Mouse (Mus musculus) CH12.LX (cell line): ENCODE data around the gene Gm12216. TPM values are rescaled to one million over a fixed set of nuclear protein-coding genes. Genes with fewer than 3 reads are reported as not detected.

Source experiments
- DNase-seq: peaks from one replicate; pipeline ENCODE4 v3.0.0-alpha.2; 2013; ENCODE audit errors: extremely low read depth
- H3K27ac ChIP-seq: 2 replicates; pipeline ENCODE4 v1.5.1; 2012; ENCODE audit warnings: low read depth, mild to moderate bottlenecking, control low read depth, moderate library complexity; ENCODE audit not compliant: insufficient read depth
- H3K27me3 ChIP-seq: replicated peaks from 2 replicates; pipeline ENCODE3; 2012; ENCODE audit warnings: inconsistent platforms
- H3K36me3 ChIP-seq, 2 experiments: replicated peaks in 1 of 2; 2 replicates each; pipeline versions ENCODE3 to v1.6.1; 2012; ENCODE audit warnings: inconsistent platforms in 1 of 2, low read length in 1 of 2, mild to moderate bottlenecking in 1 of 2, mixed read lengths in 1 of 2, moderate library complexity in 1 of 2; ENCODE audit not compliant: control insufficient read depth in 1 of 2, insufficient read depth in 1 of 2
- H3K4me1 ChIP-seq, 2 experiments: 2 replicates each; pipeline ENCODE4 v1.6.1; 2012; ENCODE audit warnings: inconsistent platforms in 1 of 2, moderate library complexity in 1 of 2; ENCODE audit not compliant: insufficient read depth in 2 of 2, control insufficient read depth in 1 of 2
- H3K4me2 ChIP-seq: 2 replicates; pipeline ENCODE4 v1.6.1; 2012; ENCODE audit warnings: low read depth, mild to moderate bottlenecking, control low read depth; ENCODE audit not compliant: poor library complexity, insufficient read depth, severe bottlenecking
- H3K4me3 ChIP-seq, 3 experiments: fragments of 150-350 bp in 1 of 3; sonication (generic) in 1 of 3; replicated peaks in 1 of 3; 2 replicates each; pipeline versions ENCODE3 to v1.5.1; 2011 to 2012; ENCODE audit warnings: low read depth in 2 of 3, low read length in 2 of 3, mild to moderate bottlenecking in 2 of 3, moderate library complexity in 2 of 3, control low read depth in 1 of 3, improper control_type of control experiment in 1 of 3, inconsistent platforms in 1 of 3, mixed read lengths in 1 of 3; ENCODE audit not compliant: poor library complexity in 1 of 3
- H3K79me2 ChIP-seq: replicated peaks from 2 replicates; pipeline ENCODE4 v1.6.1; 2012; ENCODE audit warnings: mild to moderate bottlenecking, moderate library complexity; ENCODE audit not compliant: control insufficient read depth, poor library complexity, insufficient read depth, severe bottlenecking; ENCODE audit errors: extremely low read depth
- H3K9ac ChIP-seq: 2 replicates; pipeline ENCODE4 v1.6.1; 2012; ENCODE audit warnings: low read depth, mild to moderate bottlenecking, control low read depth, moderate library complexity; ENCODE audit not compliant: insufficient read depth
- H3K9me3 ChIP-seq: replicated peaks from 2 replicates; pipeline ENCODE3; 2012; ENCODE audit warnings: low read length, inconsistent platforms, mixed read lengths
- CTCF ChIP-seq, 2 experiments: IDR thresholded peaks in 1 of 2; conservative IDR thresholded peaks in 1 of 2; 2 replicates each; pipeline ENCODE4 v1.5.1; 2011 to 2012; ENCODE audit warnings: low read depth in 2 of 2, low read length in 2 of 2, improper control_type of control experiment in 1 of 2, inconsistent platforms in 1 of 2, mild to moderate bottlenecking in 1 of 2, moderate library complexity in 1 of 2
- E2F4 ChIP-seq: IDR thresholded peaks from 2 replicates; pipeline ENCODE4 v1.6.1; 2011; ENCODE audit warnings: low read depth, low read length, improper control_type of control experiment; ENCODE audit not compliant: insufficient replicate concordance
- EP300 ChIP-seq: IDR thresholded peaks from 2 replicates; pipeline ENCODE4 v1.6.1; 2011; ENCODE audit warnings: low read length, improper control_type of control experiment
- MAFK ChIP-seq: IDR thresholded peaks from 2 replicates; pipeline ENCODE4 v1.6.1; 2011; ENCODE audit warnings: low read length, improper control_type of control experiment; ENCODE audit not compliant: insufficient replicate concordance
- MAZ ChIP-seq: IDR thresholded peaks from 2 replicates; pipeline ENCODE4 v1.6.1; 2012; ENCODE audit warnings: low read depth, mild to moderate bottlenecking, inconsistent platforms, low read length, improper control_type of control experiment, moderate library complexity
- MXI1 ChIP-seq: IDR thresholded peaks from 2 replicates; pipeline ENCODE4 v1.6.1; 2011; ENCODE audit warnings: mild to moderate bottlenecking, low read depth, low read length, improper control_type of control experiment
- NELFE ChIP-seq: IDR thresholded peaks from 2 replicates; pipeline ENCODE4 v1.6.1; 2011; ENCODE audit warnings: low read depth, low read length, improper control_type of control experiment
- RCOR1 ChIP-seq: conservative IDR thresholded peaks from 2 replicates; pipeline ENCODE4 v1.6.1; 2012; ENCODE audit warnings: low read depth, mild to moderate bottlenecking, inconsistent platforms, low read length, improper control_type of control experiment
- dilution Hi-C: fragments of 300-500 bp; cut with MboI; formaldehyde crosslinking; loops from 2 replicates; pipeline ENCODE4 v1.14.3; 2020; ENCODE audit warnings: low sequenced_read_pairs; ENCODE audit not compliant: extremely low pct_unique_long_range_greater_than_20kb, extremely low pct_ligation_motif_present
- in situ Hi-C: fragments of 300-500 bp; cut with MboI; formaldehyde crosslinking; loops from 3 replicates; pipeline ENCODE4 v1.14.3; 2019; ENCODE audit warnings: low sequenced_read_pairs, low pct_ligation_motif_present, low pct_unique_long_range_greater_than_20kb, mixed read lengths
- polyA plus RNA-seq: library from polyadenylated mRNA; unstranded; fragments of >175 nt; gene quantifications from 2 replicates; pipeline ENCODE4 v1.2.1, GENCODE M21; 2012; ENCODE audit warnings: low read depth; ENCODE audit not compliant: insufficient read length
- total RNA-seq, 2 experiments: library from RNA; depleted of rRNA; stranded (reverse); fragments of 300-350 nt in 1 of 2; fragments of >200 nt in 1 of 2; gene quantifications; 2 replicates each; pipeline ENCODE4 v1.2.3; 2012 to 2014

The Gm12216 gene
- total and polyA plus RNA-seq, 3 experiments, result 0.56 to 2.7 (median 0.77) TPM

- no peak overlapping the region for H3K27ac ChIP-seq
- in situ Hi-C loops, result no loop called here
- no peak for TF ChIP-seq MAZ
- TF ChIP-seq, all 38 proteins: peak for 0
- peaks cover 8% of the 10 kb centered on the region for H3K9me3 ChIP-seq
- no peaks in the 10 kb centered on the region for H3K36me3 ChIP-seq
- H3K4me2 ChIP-seq, result no peak overlapping the region
- H3K79me2 ChIP-seq, result no peaks in the 10 kb centered on the region
- H3K9ac ChIP-seq, result no peak overlapping the region
- DNase-seq, result no peak
- H3K27me3 ChIP-seq, result no peaks in the 10 kb centered on the region
- no peak overlapping the region for H3K4me3 ChIP-seq
- peaks cover 11 to 21% of the 10 kb centered on the region in 2 experiments for H3K4me1 ChIP-seq
- dilution Hi-C loops, result no loop called here
Measured at GRCm38 (mm10) chr11:53755011-53755595, 104.0 kb downstream of the Gm12216 start.

- dilution Hi-C loops, result no loop called here
- H3K27ac ChIP-seq, result no peak overlapping the region
- H3K9ac ChIP-seq, result no peak overlapping the region
- no peak overlapping the region for H3K4me2 ChIP-seq
- H3K4me1 ChIP-seq, result peaks cover 6 to 16% of the 10 kb centered on the region in 2 experiments
- no peaks in the 10 kb centered on the region for H3K36me3 ChIP-seq
- no peak overlapping the region for H3K4me3 ChIP-seq
- in situ Hi-C loops, result no loop called here
- no peak for DNase-seq
- H3K9me3 ChIP-seq, result peaks cover 8% of the 10 kb centered on the region
- no peaks in the 10 kb centered on the region for H3K79me2 ChIP-seq
- H3K27me3 ChIP-seq, result no peaks in the 10 kb centered on the region
- TF ChIP-seq CTCF (conservative IDR thresholded peaks at IDR 0.05 in 1 of 2, IDR thresholded peaks at IDR 0.05 in 1 of 2; ENCODE audit: low read depth in 2 of 2, low read length in 2 of 2) (no peak), MXI1 (0 out of 2 replicates have a peak, but pooled peaks have one; percentile 25)
Measured at GRCm38 (mm10) chr11:53749716-53750352, 109.2 kb downstream of the Gm12216 start.

- H3K9ac ChIP-seq, result no peak overlapping the region
- no peak for TF ChIP-seq RCOR1
- TF ChIP-seq EP300, result no peak
- no peak for TF ChIP-seq MAFK
- no peak for TF ChIP-seq NELFE
- TF ChIP-seq E2F4, result no peak
- dilution Hi-C loops (no loop called here), in situ Hi-C loops (no loop called here)
- H3K4me2 ChIP-seq, result no peak overlapping the region
- DNase-seq, result no peak
- H3K4me1 ChIP-seq, result peaks cover 6 to 16% of the 10 kb centered on the region in 2 experiments
- no peaks in the 10 kb centered on the region for H3K79me2 ChIP-seq
- H3K4me3 ChIP-seq, result no peak overlapping the region
- H3K36me3 ChIP-seq, result no peaks in the 10 kb centered on the region
- no peaks in the 10 kb centered on the region for H3K27me3 ChIP-seq
- H3K9me3 ChIP-seq, result peaks cover 8% of the 10 kb centered on the region
- H3K27ac ChIP-seq, result no peak overlapping the region
Measured at GRCm38 (mm10) chr11:53749306-53749705, 109.8 kb downstream of the Gm12216 start.
